Mouse (Mus musculus) liver, embryonic 14.5 days (tissue): Measurements from ENCODE around the gene Tsc22d3. TPM values are rescaled to one million over a fixed set of nuclear protein-coding genes. Genes with fewer than 3 reads are reported as not detected.
"Not testable (repeated sequence)": the region's sequence is repeated elsewhere in the genome, so short reads cannot be mapped to it uniquely, and the experiment has no call there.

ENCODE experiments used
- ATAC-seq: fragments of 200-750 bp; cut with Nextera tagmentation; 2 replicates; pipeline ENCODE4 v1.8.0; 2017; ENCODE audit warnings: moderate number of reproducible peaks, mild to moderate bottlenecking, moderate library complexity; ENCODE audit not compliant: insufficient read depth
- DNase-seq, 3 experiments: peaks; one replicate each; pipeline ENCODE4 v3.0.0-alpha.2; 2012 to 2013; ENCODE audit warnings: low read depth in 3 of 3, low spot score in 3 of 3
- H3K27ac ChIP-seq: fragments of 300-500 bp; sonication (generic); 2 replicates; pipeline ENCODE4 v1.5.1; 2014; ENCODE audit warnings: moderate library complexity, mild to moderate bottlenecking, control low read depth, inconsistent platforms
- H3K27me3 ChIP-seq: fragments of 300-500 bp; sonication (generic); 2 replicates; pipeline ENCODE4 v1.6.1; 2014; ENCODE audit warnings: mild to moderate bottlenecking, low read length, moderate library complexity; ENCODE audit not compliant: control insufficient read depth, insufficient read depth
- H3K36me3 ChIP-seq: fragments of 300-500 bp; sonication (generic); replicated peaks from 2 replicates; pipeline ENCODE4 v1.6.1; 2014; ENCODE audit warnings: low read depth; ENCODE audit not compliant: control insufficient read depth, insufficient read depth
- H3K4me1 ChIP-seq, 2 experiments: fragments of 200-500 bp in 1 of 2; fragments of 300-500 bp in 1 of 2; sonication (generic) in 1 of 2; replicated peaks; 2 replicates each; pipeline ENCODE4 v1.6.1; 2012 to 2014; ENCODE audit warnings: antibody characterized with exemption in 1 of 2, inconsistent platforms in 1 of 2, low read length in 1 of 2; ENCODE audit not compliant: control insufficient read depth in 2 of 2, insufficient read depth in 2 of 2
- H3K4me2 ChIP-seq: fragments of 300-500 bp; sonication (generic); 2 replicates; pipeline ENCODE4 v1.6.1; 2014; ENCODE audit warnings: low read depth, mild to moderate bottlenecking, control low read depth, moderate library complexity
- H3K4me3 ChIP-seq, 2 experiments: fragments of 200-500 bp in 1 of 2; fragments of 300-500 bp in 1 of 2; sonication (generic) in 1 of 2; 2 replicates each; pipeline ENCODE4 v1.5.1; 2012 to 2014; ENCODE audit warnings: low read depth in 2 of 2, low read length in 2 of 2, mild to moderate bottlenecking in 2 of 2, control low read depth in 1 of 2, inconsistent platforms in 1 of 2, moderate library complexity in 1 of 2; ENCODE audit not compliant: insufficient read depth in 1 of 2
- H3K9ac ChIP-seq: fragments of 300-500 bp; sonication (generic); replicated peaks from 2 replicates; pipeline ENCODE4 v1.6.1; 2014; ENCODE audit warnings: mild to moderate bottlenecking, control low read depth, moderate library complexity
- H3K9me3 ChIP-seq: fragments of 300-500 bp; sonication (generic); 2 replicates; pipeline ENCODE4 v1.6.1; 2016; ENCODE audit warnings: low read length, mixed read lengths; ENCODE audit not compliant: control insufficient read depth
- CTCF ChIP-seq: IDR thresholded peaks from 2 replicates; pipeline ENCODE4 v1.5.1; 2016; ENCODE audit warnings: antibody characterized with exemption, low read depth, control low read depth
- EP300 ChIP-seq: IDR thresholded peaks from 2 replicates; pipeline ENCODE4 v1.6.1; 2016; ENCODE audit warnings: antibody characterized with exemption, low read depth
- WGBS: fragments of 180-500 bp; shearing (Covaris S2); extraction: QIAGEN DNeasy Blood & Tissue Kit; methylation state at CpG from one replicate; pipeline ENCODE4 v1.1.7; 2014; ENCODE audit not compliant: insufficient replicate concordance; 5-methylcytosine and 5-hydroxymethylcytosine counted together
- polyA plus RNA-seq, 2 experiments: library from polyadenylated mRNA; depleted of rRNA in 1 of 2; stranded (reverse) in 1 of 2; unstranded in 1 of 2; fragments of >200 nt; fragmentation: Nextera tagmentation in 1 of 2; extraction: Ambion mirVana in 1 of 2; gene quantifications; 2 replicates each; pipeline versions ENCODE4 v1.2.1 to v1.2.3; 2012 to 2014

The Tsc22d3 gene
- polyA plus RNA-seq, 2 experiments, result 5.1 to 10.6 TPM

- Histone ChIP-seq H3K4me2 (no peak overlapping the region), H3K9me3 (no peaks in the 10 kb centered on the region), H3K4me3 (no peak overlapping the region), H3K9ac (no peak overlapping the region), H3K4me1 (peaks cover 0 to 14% of the 10 kb centered on the region in 2 experiments; a peak in 2 of 4 replicates), H3K36me3 (no peaks in the 10 kb centered on the region), H3K27me3 (no peaks in the 10 kb centered on the region), H3K27ac (no peak overlapping the region)
- ATAC-seq (no peak), DNase-seq (no peak)
- WGBS, result 49% methylated on average over 6 of the region's 6 CpGs
- no peak for TF ChIP-seq CTCF
- no peak for TF ChIP-seq EP300
Observed at GRCm38 (mm10) chrX:140509817-140510216, 90.6 kb downstream of the Tsc22d3 start.

GRCm38 (mm10) chrX:140508791-140509190, 91.7 kb downstream of the Tsc22d3 start:
- DNase-seq, H3K4me2 ChIP-seq, ATAC-seq, H3K9ac ChIP-seq, H3K36me3 ChIP-seq, H3K27me3 ChIP-seq, H3K9me3 ChIP-seq, H3K27ac ChIP-seq, H3K4me3 ChIP-seq: not testable (repeated sequence)
- peaks cover 0 to 18% of the 10 kb centered on the region in 2 experiments; a peak in 2 of 4 replicates for H3K4me1 ChIP-seq
- 59% methylated on average over 4 of the region's 4 CpGs for WGBS

- Histone ChIP-seq H3K4me1 (peaks cover 0 to 22% of the 10 kb centered on the region in 2 experiments; a peak in 2 of 4 replicates), H3K4me2 (no peak overlapping the region), H3K9ac (no peak overlapping the region), H3K9me3 (no peaks in the 10 kb centered on the region), H3K4me3 (no peak overlapping the region), H3K36me3 (no peaks in the 10 kb centered on the region), H3K27ac (no peak overlapping the region), H3K27me3 (no peaks in the 10 kb centered on the region)
- no peak for ATAC-seq
- TF ChIP-seq CTCF (no peak), EP300 (no peak)
- DNase-seq, result no peak
- 70% methylated on average over 1 of the region's 1 CpGs for WGBS
Observed at GRCm38 (mm10) chrX:140507377-140507776, 93.1 kb downstream of the Tsc22d3 start.

- H3K27me3 ChIP-seq, result no peaks in the 10 kb centered on the region
- WGBS, result 40% methylated on average over 6 of the region's 6 CpGs
- H3K4me3 ChIP-seq, result no peak overlapping the region
- H3K9me3 ChIP-seq, result no peaks in the 10 kb centered on the region
- TF ChIP-seq EP300 (no peak), CTCF (no peak)
- DNase-seq (no peak), ATAC-seq (no peak)
- H3K9ac ChIP-seq, result no peak overlapping the region
- no peak overlapping the region for H3K4me2 ChIP-seq
- H3K36me3 ChIP-seq, result no peaks in the 10 kb centered on the region
- peaks cover 0 to 28% of the 10 kb centered on the region in 2 experiments; a peak in 3 of 4 replicates for H3K4me1 ChIP-seq
- H3K27ac ChIP-seq, result no peak overlapping the region
Observed at GRCm38 (mm10) chrX:140506436-140507180, 93.9 kb downstream of the Tsc22d3 start.

GRCm38 (mm10) chrX:140505497-140506238, 94.8 kb downstream of the Tsc22d3 start:
- 0 out of 4 replicates have a peak overlapping the region, but pooled peaks of 1 of the 2 experiments have one; percentile 9 for H3K4me3 ChIP-seq
- no peaks in the 10 kb centered on the region for H3K9me3 ChIP-seq
- no peaks in the 10 kb centered on the region for H3K36me3 ChIP-seq
- TF ChIP-seq CTCF (no peak), EP300 (no peak)
- peak overlapping the region; percentile 40 for H3K4me2 ChIP-seq
- DNase-seq (peak; percentile 24 to 71 (median 34)), ATAC-seq (peak; percentile 77)
- 24% methylated on average over 15 of the region's 15 CpGs for WGBS
- no peak overlapping the region; the same call in 1 of the 2 replicates for H3K9ac ChIP-seq
- H3K27me3 ChIP-seq, result no peaks in the 10 kb centered on the region
- H3K4me1 ChIP-seq, result peaks cover 0 to 29% of the 10 kb centered on the region in 2 experiments; a peak in 3 of 4 replicates
- no peak overlapping the region for H3K27ac ChIP-seq
